Mouse (Mus musculus): ENCODE results near the gene Sparc. TPM values are rescaled to one million over a fixed set of nuclear protein-coding genes. Genes with fewer than 3 reads are reported as not detected.
A peak's percentile ranks its signal among the peaks of the same experiment; 100 is the strongest.

The Sparc gene
- total RNA-seq, 2 experiments from 2014 or later, result 360 to 421 TPM

- no peak for DNase-seq (ENCODE audit: extremely low spot score in 1 of 2, low spot score in 1 of 2)
Observed at GRCm38 (mm10) chr11:55410502-55410901, 12.5 kb downstream of the Sparc start.

- DNase-seq (ENCODE audit: extremely low spot score in 1 of 2, low spot score in 1 of 2), result no peak
Observed at GRCm38 (mm10) chr11:55410005-55410404, 13.0 kb downstream of the Sparc start.

- no peak for DNase-seq (ENCODE audit: extremely low spot score in 1 of 2, low spot score in 1 of 2)
Observed at GRCm38 (mm10) chr11:55407133-55407532, 15.8 kb downstream of the Sparc start.

GRCm38 (mm10) chr11:55405601-55406469 lies 17.1 kb downstream of the Sparc start:
- DNase-seq (ENCODE audit: extremely low spot score in 1 of 2, low spot score in 1 of 2), result no peak

GRCm38 (mm10) chr11:55404659-55405457 lies 18.1 kb downstream of the Sparc start:
- no peak for DNase-seq (ENCODE audit: extremely low spot score in 1 of 2, low spot score in 1 of 2)

GRCm38 (mm10) chr11:55400863-55401262 lies 22.1 kb downstream of the Sparc start:
- no peak for DNase-seq (ENCODE audit: extremely low spot score in 1 of 2, low spot score in 1 of 2)

GRCm38 (mm10) chr11:55398371-55398770 lies 24.6 kb downstream of the Sparc start:
- no peak for DNase-seq (ENCODE audit: extremely low spot score in 1 of 2, low spot score in 1 of 2)

- DNase-seq (ENCODE audit: extremely low spot score in 1 of 2, low spot score in 1 of 2), result no peak
Observed at GRCm38 (mm10) chr11:55397441-55397840, 25.5 kb downstream of the Sparc start.

GRCm38 (mm10) chr11:55397036-55397435 lies 25.9 kb downstream of the Sparc start:
- no peak for DNase-seq (ENCODE audit: extremely low spot score in 1 of 2, low spot score in 1 of 2)

- no peak for DNase-seq (ENCODE audit: extremely low spot score in 1 of 2, low spot score in 1 of 2)
Observed at GRCm38 (mm10) chr11:55395073-55395642, 27.8 kb downstream of the Sparc start.

GRCm38 (mm10) chr11:55394592-55394991 lies 28.4 kb downstream of the Sparc start:
- no peak for DNase-seq (ENCODE audit: extremely low spot score in 1 of 2, low spot score in 1 of 2)

GRCm38 (mm10) chr11:55392474-55392873 lies 30.5 kb downstream of the Sparc start:
- no peak for DNase-seq (ENCODE audit: extremely low spot score in 1 of 2, low spot score in 1 of 2)

GRCm38 (mm10) chr11:55389778-55390177 lies 33.2 kb downstream of the Sparc start:
- DNase-seq (ENCODE audit: extremely low spot score in 1 of 2, low spot score in 1 of 2), result peak in 1 of 2 experiments; percentile 47

- DNase-seq (ENCODE audit: extremely low spot score in 1 of 2, low spot score in 1 of 2), result no peak
Observed at GRCm38 (mm10) chr11:55387576-55387975, 35.4 kb downstream of the Sparc start.

GRCm38 (mm10) chr11:55386424-55387063 lies 36.4 kb downstream of the Sparc start:
- peak; percentile 90 to 99 for DNase-seq (ENCODE audit: extremely low spot score in 1 of 2, low spot score in 1 of 2)

GRCm38 (mm10) chr11:55383463-55384045 lies 39.4 kb downstream of the Sparc start:
- no peak for DNase-seq (ENCODE audit: extremely low spot score in 1 of 2, low spot score in 1 of 2)

- no peak for DNase-seq (ENCODE audit: extremely low spot score in 1 of 2, low spot score in 1 of 2)
Observed at GRCm38 (mm10) chr11:55380908-55381307, 42.1 kb downstream of the Sparc start.

GRCm38 (mm10) chr11:55378371-55378770 lies 44.6 kb downstream of the Sparc start:
- peak in 1 of 2 experiments; percentile 38 for DNase-seq (ENCODE audit: extremely low spot score in 1 of 2, low spot score in 1 of 2)

- no peak for DNase-seq (ENCODE audit: extremely low spot score in 1 of 2, low spot score in 1 of 2)
Observed at GRCm38 (mm10) chr11:55373838-55374237, 49.1 kb downstream of the Sparc start.

GRCm38 (mm10) chr11:55373373-55373772 lies 49.6 kb downstream of the Sparc start:
- no peak for DNase-seq (ENCODE audit: extremely low spot score in 1 of 2, low spot score in 1 of 2)
